Mouse (Mus musculus) 3T3-L1 (cell line): ENCODE measurements around the gene Slc8a2.

Source experiments
- DNase-seq: peaks from one replicate; pipeline ENCODE4 v3.0.0-alpha.2; 2015; ENCODE audit warnings: low read depth, low spot score

Slc8a2 gene

GRCm38 (mm10) chr7:16162036-16162435 is 32.4 kb downstream of the Slc8a2 start:
- no peak for DNase-seq

- no peak for DNase-seq
Measured at GRCm38 (mm10) chr7:16172141-16172581, 42.5 kb downstream of the Slc8a2 start.

- no peak for DNase-seq
Measured at GRCm38 (mm10) chr7:16172586-16173140, 43.0 kb downstream of the Slc8a2 start.

GRCm38 (mm10) chr7:16173146-16173545 is 43.5 kb downstream of the Slc8a2 start:
- DNase-seq, result no peak

GRCm38 (mm10) chr7:16174597-16175541 is 45.2 kb downstream of the Slc8a2 start, which contains the start of gene Meis3:
Meis3 (plus strand) TSS chr7:16175090.
- peak; percentile 62 for DNase-seq

GRCm38 (mm10) chr7:16175542-16175931 is 45.9 kb downstream of the Slc8a2 start:
- DNase-seq, result no peak

- no peak for DNase-seq
Measured at GRCm38 (mm10) chr7:16178114-16178513, 48.5 kb downstream of the Slc8a2 start.

GRCm38 (mm10) chr7:16183663-16184062 is 54.0 kb downstream of the Slc8a2 start:
- peak; percentile 64 for DNase-seq

- no peak for DNase-seq
Measured at GRCm38 (mm10) chr7:16187494-16187893, 57.9 kb downstream of the Slc8a2 start.

- DNase-seq, result peak; percentile 81
Measured at GRCm38 (mm10) chr7:16192315-16192714, 62.7 kb downstream of the Slc8a2 start.

GRCm38 (mm10) chr7:16193702-16194101 is 64.1 kb downstream of the Slc8a2 start:
- DNase-seq, result no peak

- DNase-seq, result no peak
Measured at GRCm38 (mm10) chr7:16196616-16197015, 67.0 kb downstream of the Slc8a2 start.

- no peak for DNase-seq
Measured at GRCm38 (mm10) chr7:16197166-16197565, 67.5 kb downstream of the Slc8a2 start.

- no peak for DNase-seq
Measured at GRCm38 (mm10) chr7:16198540-16198939, 68.9 kb downstream of the Slc8a2 start.

- no peak for DNase-seq
Measured at GRCm38 (mm10) chr7:16201136-16201535, 71.5 kb downstream of the Slc8a2 start.

GRCm38 (mm10) chr7:16202756-16203504 is 73.3 kb downstream of the Slc8a2 start:
- no peak for DNase-seq

GRCm38 (mm10) chr7:16203505-16203903 is 73.9 kb downstream of the Slc8a2 start:
- no peak for DNase-seq

- DNase-seq, result no peak
Measured at GRCm38 (mm10) chr7:16204791-16205190, 75.2 kb downstream of the Slc8a2 start.

- DNase-seq, result no peak
Measured at GRCm38 (mm10) chr7:16207076-16207475, 77.5 kb downstream of the Slc8a2 start.

- DNase-seq, result peak; percentile 87
Measured at GRCm38 (mm10) chr7:16207496-16207895, 77.9 kb downstream of the Slc8a2 start.

GRCm38 (mm10) chr7:16208781-16209665 is 79.4 kb downstream of the Slc8a2 start:
- peak; percentile 81 for DNase-seq
